Mouse (Mus musculus) myocyte (in vitro differentiated cells): Measurements from ENCODE around the gene Myoz1. TPM values are rescaled to one million over a fixed set of nuclear protein-coding genes. Genes with fewer than 3 reads are reported as not detected.

Experiments used
- H3K27me3 ChIP-seq: one replicate; pipeline ENCODE4 v1.6.1; 2011; ENCODE audit not compliant: control insufficient read depth, insufficient read depth, insufficient read length
- H3K36me3 ChIP-seq: one replicate; pipeline ENCODE4 v1.6.1; 2011; ENCODE audit not compliant: control insufficient read depth, insufficient read depth
- H3K4me2 ChIP-seq: one replicate; pipeline ENCODE4 v1.6.1; 2011; ENCODE audit warnings: low read depth, control low read depth
- H3K4me3 ChIP-seq: one replicate; pipeline ENCODE4 v1.5.1; 2011; ENCODE audit warnings: mild to moderate bottlenecking, control low read depth, moderate library complexity
- H3K79me2 ChIP-seq: one replicate; pipeline ENCODE4 v1.6.1; 2011; ENCODE audit not compliant: control insufficient read depth, insufficient read depth
- H3ac ChIP-seq: one replicate; pipeline ENCODE4 v1.6.1; 2011; ENCODE audit not compliant: control insufficient read depth, insufficient read length
- CEBPB ChIP-seq: IDR thresholded peaks from 2 replicates; pipeline ENCODE4 v1.6.1; 2011; ENCODE audit warnings: mild to moderate bottlenecking, moderate library complexity; ENCODE audit not compliant: poor library complexity, insufficient read depth, severe bottlenecking
- E2F4 ChIP-seq: IDR thresholded peaks from one replicate; pipeline ENCODE4 v1.6.1; 2011; ENCODE audit warnings: mild to moderate bottlenecking, control low read depth, moderate library complexity; ENCODE audit not compliant: insufficient read depth
- MAX ChIP-seq: IDR thresholded peaks from one replicate; pipeline ENCODE4 v1.6.1; 2011; ENCODE audit warnings: low read depth, mild to moderate bottlenecking, control low read depth
- MYOD1 ChIP-seq, 3 experiments: IDR thresholded peaks; one replicate each; pipeline ENCODE4 v1.6.1; 2011; ENCODE audit warnings: control low read depth in 2 of 3, low read depth in 2 of 3, mild to moderate bottlenecking in 2 of 3, moderate library complexity in 1 of 3; ENCODE audit not compliant: insufficient read length in 2 of 3, control insufficient read depth in 1 of 3
- MYOG ChIP-seq, 3 experiments: IDR thresholded peaks; one replicate each; pipeline ENCODE4 v1.6.1; 2011; ENCODE audit warnings: control low read depth in 2 of 3, low read depth in 2 of 3, mild to moderate bottlenecking in 2 of 3; ENCODE audit not compliant: insufficient read length in 2 of 3, control insufficient read depth in 1 of 3, insufficient read depth in 1 of 3
- POLR2A ChIP-seq: IDR thresholded peaks from one replicate; pipeline ENCODE4 v1.6.1; 2011; ENCODE audit warnings: low read depth, mild to moderate bottlenecking, control low read depth, moderate library complexity; ENCODE audit not compliant: insufficient read length
- POLR2AphosphoS2 ChIP-seq: IDR thresholded peaks from one replicate; pipeline ENCODE4 v1.6.1; 2011; ENCODE audit warnings: low read depth, control low read depth; ENCODE audit not compliant: insufficient read length
- REST ChIP-seq: IDR thresholded peaks from one replicate; pipeline ENCODE4 v1.6.1; 2011; ENCODE audit warnings: mild to moderate bottlenecking, control low read depth, moderate library complexity; ENCODE audit not compliant: insufficient read depth, insufficient read length
- SRF ChIP-seq: IDR thresholded peaks from one replicate; pipeline ENCODE4 v1.6.1; 2011; ENCODE audit warnings: low read depth; ENCODE audit not compliant: control insufficient read depth, insufficient read length
- TCF12 ChIP-seq: IDR thresholded peaks from one replicate; pipeline ENCODE4 v1.6.1; 2011; ENCODE audit warnings: mild to moderate bottlenecking, control low read depth; ENCODE audit not compliant: poor library complexity, insufficient read depth, severe bottlenecking
- TCF3 ChIP-seq: IDR thresholded peaks from one replicate; pipeline ENCODE4 v1.6.1; 2011; ENCODE audit warnings: low read depth, control low read depth; ENCODE audit not compliant: insufficient read length
- USF1 ChIP-seq: IDR thresholded peaks from one replicate; pipeline ENCODE4 v1.6.1; 2011; ENCODE audit warnings: low read depth, mild to moderate bottlenecking, control low read depth, moderate library complexity
- polyA plus RNA-seq: library from polyadenylated mRNA; unstranded; fragments of >200 nt; fragmentation: generic; extraction: Trizol; gene quantifications from one replicate; pipeline ENCODE4 v1.2.1, GENCODE M21; 2012; ENCODE audit warnings: missing spikeins

Myoz1 gene
- polyA plus RNA-seq, 1 experiment = 8.6 TPM

- Histone ChIP-seq H3K79me2 (no peaks in the 10 kb centered on the region), H3K36me3 (no peaks in the 10 kb centered on the region), H3ac (no peak overlapping the region), H3K27me3 (no peaks in the 10 kb centered on the region), H3K4me2 (no peak overlapping the region), H3K4me3 (no peak overlapping the region)
- TF ChIP-seq TCF3 (no peak), E2F4 (no peak), POLR2AphosphoS2 (no peak), MYOG (IDR thresholded peaks at IDR 0.05; ENCODE audit: control insufficient read depth in 1 of 3, insufficient read depth in 1 of 3, insufficient read length in 2 of 3, low read depth in 2 of 3) (no peak), REST (no peak), MYOD1 (IDR thresholded peaks at IDR 0.05; ENCODE audit: control insufficient read depth in 1 of 3, insufficient read length in 2 of 3, low read depth in 2 of 3) (no peak), MAX (no peak), TCF12 (no peak), USF1 (no peak), POLR2A (no peak), SRF (no peak), CEBPB (no peak)
These were observed 56.8 kb downstream of the Myoz1 start for GRCm38 (mm10) chr14:20599542-20599941.

Other genes with a start within 250 kb of the Myoz1 start
- not detected for gene Cfap70, start 204.3 kb downstream of the Myoz1 start, polyA plus RNA-seq
- gene Anxa7, start 176.4 kb downstream of the Myoz1 start, polyA plus RNA-seq = 75.0 TPM
- gene Mss51, start 159.6 kb downstream of the Myoz1 start, polyA plus RNA-seq = 7.2 TPM
- 36.0 TPM for gene Ppp3cb, start 110.0 kb downstream of the Myoz1 start, polyA plus RNA-seq
- 2.6 TPM for gene Usp54, start 15.5 kb downstream of the Myoz1 start, polyA plus RNA-seq
- 165 TPM for gene Synpo2l, start 11.8 kb upstream of the Myoz1 start, polyA plus RNA-seq
- gene Sec24c, start 17.8 kb upstream of the Myoz1 start, polyA plus RNA-seq = 68.6 TPM
- gene Fut11, start 38.4 kb upstream of the Myoz1 start, polyA plus RNA-seq = 7.2 TPM
- 111 TPM for gene Chchd1, start 46.5 kb upstream of the Myoz1 start, polyA plus RNA-seq
- 74.9 TPM for gene Zswim8, start 51.0 kb upstream of the Myoz1 start, polyA plus RNA-seq
- gene Ndst2, start 78.0 kb upstream of the Myoz1 start, polyA plus RNA-seq = 11.9 TPM
- gene Camk2g, start 137.5 kb upstream of the Myoz1 start, polyA plus RNA-seq = 57.2 TPM
- 40.1 TPM for gene Plau, start 180.1 kb upstream of the Myoz1 start, polyA plus RNA-seq